Mouse (Mus musculus) CH12.LX (cell line): Measurements from ENCODE around the gene Prr5. TPM values are rescaled to one million over a fixed set of nuclear protein-coding genes. Genes with fewer than 3 reads are reported as not detected.

ENCODE experiments used
- DNase-seq: peaks from one replicate; pipeline ENCODE4 v3.0.0-alpha.2; 2013; ENCODE audit errors: extremely low read depth
- H3K27ac ChIP-seq: 2 replicates; pipeline ENCODE4 v1.5.1; 2012; ENCODE audit warnings: low read depth, mild to moderate bottlenecking, control low read depth, moderate library complexity; ENCODE audit not compliant: insufficient read depth
- H3K27me3 ChIP-seq: replicated peaks from 2 replicates; pipeline ENCODE3; 2012; ENCODE audit warnings: inconsistent platforms
- H3K36me3 ChIP-seq, 2 experiments: replicated peaks in 1 of 2; 2 replicates each; pipeline versions ENCODE3 to v1.6.1; 2012; ENCODE audit warnings: inconsistent platforms in 1 of 2, low read length in 1 of 2, mild to moderate bottlenecking in 1 of 2, mixed read lengths in 1 of 2, moderate library complexity in 1 of 2; ENCODE audit not compliant: control insufficient read depth in 1 of 2, insufficient read depth in 1 of 2
- H3K4me1 ChIP-seq, 2 experiments: 2 replicates each; pipeline ENCODE4 v1.6.1; 2012; ENCODE audit warnings: inconsistent platforms in 1 of 2, moderate library complexity in 1 of 2; ENCODE audit not compliant: insufficient read depth in 2 of 2, control insufficient read depth in 1 of 2
- H3K4me2 ChIP-seq: 2 replicates; pipeline ENCODE4 v1.6.1; 2012; ENCODE audit warnings: low read depth, mild to moderate bottlenecking, control low read depth; ENCODE audit not compliant: poor library complexity, insufficient read depth, severe bottlenecking
- H3K4me3 ChIP-seq, 3 experiments: fragments of 150-350 bp in 1 of 3; sonication (generic) in 1 of 3; replicated peaks in 1 of 3; 2 replicates each; pipeline versions ENCODE3 to v1.5.1; 2011 to 2012; ENCODE audit warnings: low read depth in 2 of 3, low read length in 2 of 3, mild to moderate bottlenecking in 2 of 3, moderate library complexity in 2 of 3, control low read depth in 1 of 3, improper control_type of control experiment in 1 of 3, inconsistent platforms in 1 of 3, mixed read lengths in 1 of 3; ENCODE audit not compliant: poor library complexity in 1 of 3
- H3K79me2 ChIP-seq: replicated peaks from 2 replicates; pipeline ENCODE4 v1.6.1; 2012; ENCODE audit warnings: mild to moderate bottlenecking, moderate library complexity; ENCODE audit not compliant: control insufficient read depth, poor library complexity, insufficient read depth, severe bottlenecking; ENCODE audit errors: extremely low read depth
- H3K9ac ChIP-seq: 2 replicates; pipeline ENCODE4 v1.6.1; 2012; ENCODE audit warnings: low read depth, mild to moderate bottlenecking, control low read depth, moderate library complexity; ENCODE audit not compliant: insufficient read depth
- H3K9me3 ChIP-seq: replicated peaks from 2 replicates; pipeline ENCODE3; 2012; ENCODE audit warnings: low read length, inconsistent platforms, mixed read lengths
- BHLHE40 ChIP-seq: IDR thresholded peaks from 2 replicates; pipeline ENCODE4 v1.6.1; 2011; ENCODE audit warnings: mild to moderate bottlenecking, low read depth, low read length, improper control_type of control experiment
- CHD1 ChIP-seq: IDR thresholded peaks from 2 replicates; pipeline ENCODE4 v1.6.1; 2012; ENCODE audit warnings: low read depth, low read length, improper control_type of control experiment, inconsistent platforms
- E2F4 ChIP-seq: IDR thresholded peaks from 2 replicates; pipeline ENCODE4 v1.6.1; 2011; ENCODE audit warnings: low read depth, low read length, improper control_type of control experiment; ENCODE audit not compliant: insufficient replicate concordance
- ELF1 ChIP-seq: IDR thresholded peaks from 2 replicates; pipeline ENCODE4 v1.6.1; 2014; ENCODE audit warnings: low read depth, mild to moderate bottlenecking, inconsistent platforms, low read length, improper control_type of control experiment
- EP300 ChIP-seq: IDR thresholded peaks from 2 replicates; pipeline ENCODE4 v1.6.1; 2011; ENCODE audit warnings: low read length, improper control_type of control experiment
- ETS1 ChIP-seq: conservative IDR thresholded peaks from 2 replicates; pipeline ENCODE4 v1.6.1; 2012; ENCODE audit warnings: low read depth, mild to moderate bottlenecking, inconsistent platforms, low read length, improper control_type of control experiment, moderate library complexity
- GABPA ChIP-seq: IDR thresholded peaks from 2 replicates; pipeline ENCODE4 v1.6.1; 2012; ENCODE audit warnings: low read depth, low read length, improper control_type of control experiment, inconsistent platforms; ENCODE audit not compliant: insufficient replicate concordance
- IRF4 ChIP-seq: IDR thresholded peaks from 2 replicates; pipeline ENCODE4 v1.6.1; 2014; ENCODE audit warnings: low read depth, mild to moderate bottlenecking, inconsistent platforms, low read length, improper control_type of control experiment
- JUN ChIP-seq: IDR thresholded peaks from 2 replicates; pipeline ENCODE4 v1.6.1; 2011; ENCODE audit warnings: low read depth, mild to moderate bottlenecking, low read length, improper control_type of control experiment, moderate library complexity; ENCODE audit not compliant: insufficient read depth
- JUND ChIP-seq: conservative IDR thresholded peaks from 2 replicates; pipeline ENCODE4 v1.6.1; 2011; ENCODE audit warnings: low read depth, low read length, improper control_type of control experiment
- KAT2A ChIP-seq: IDR thresholded peaks from 2 replicates; pipeline ENCODE4 v1.6.1; 2012; ENCODE audit warnings: low read length, improper control_type of control experiment, inconsistent platforms; ENCODE audit not compliant: insufficient replicate concordance
- MAFK ChIP-seq: IDR thresholded peaks from 2 replicates; pipeline ENCODE4 v1.6.1; 2011; ENCODE audit warnings: low read length, improper control_type of control experiment; ENCODE audit not compliant: insufficient replicate concordance
- MAZ ChIP-seq: IDR thresholded peaks from 2 replicates; pipeline ENCODE4 v1.6.1; 2012; ENCODE audit warnings: low read depth, mild to moderate bottlenecking, inconsistent platforms, low read length, improper control_type of control experiment, moderate library complexity
- MXI1 ChIP-seq: IDR thresholded peaks from 2 replicates; pipeline ENCODE4 v1.6.1; 2011; ENCODE audit warnings: mild to moderate bottlenecking, low read depth, low read length, improper control_type of control experiment
- MYC ChIP-seq: IDR thresholded peaks from 2 replicates; pipeline ENCODE4 v1.6.1; 2011; ENCODE audit warnings: low read depth, mild to moderate bottlenecking, improper control_type of control experiment, low read length
- NELFE ChIP-seq: IDR thresholded peaks from 2 replicates; pipeline ENCODE4 v1.6.1; 2011; ENCODE audit warnings: low read depth, low read length, improper control_type of control experiment
- NRF1 ChIP-seq: IDR thresholded peaks from 2 replicates; pipeline ENCODE4 v1.6.1; 2014; ENCODE audit warnings: low read depth, mild to moderate bottlenecking, inconsistent platforms, low read length, improper control_type of control experiment, moderate library complexity
- POLR2A ChIP-seq: IDR thresholded peaks from 2 replicates; pipeline ENCODE4 v1.6.1; 2011; ENCODE audit warnings: low read depth, mild to moderate bottlenecking, improper control_type of control experiment, low read length
- POLR2AphosphoS2 ChIP-seq: IDR thresholded peaks from 2 replicates; pipeline ENCODE4 v1.6.1; 2011; ENCODE audit warnings: low read depth, low read length, improper control_type of control experiment
- RAD21 ChIP-seq: IDR thresholded peaks from 2 replicates; pipeline ENCODE4 v1.6.1; 2011; ENCODE audit warnings: low read depth, mild to moderate bottlenecking, low read length, improper control_type of control experiment, moderate library complexity
- SIN3A ChIP-seq: IDR thresholded peaks from 2 replicates; pipeline ENCODE4 v1.6.1; 2012; ENCODE audit warnings: low read length, improper control_type of control experiment, inconsistent platforms
- SMC3 ChIP-seq: IDR thresholded peaks from 2 replicates; pipeline ENCODE4 v1.6.1; 2011; ENCODE audit warnings: low read depth, low read length, improper control_type of control experiment
- TCF12 ChIP-seq: IDR thresholded peaks from 2 replicates; pipeline ENCODE4 v1.6.1; 2014; ENCODE audit warnings: low read depth, mild to moderate bottlenecking, inconsistent platforms, low read length, improper control_type of control experiment
- UBTF ChIP-seq: IDR thresholded peaks from 2 replicates; pipeline ENCODE4 v1.6.1; 2012; ENCODE audit warnings: low read depth, mild to moderate bottlenecking, inconsistent platforms, low read length, improper control_type of control experiment, moderate library complexity
- USF2 ChIP-seq: conservative IDR thresholded peaks from 2 replicates; pipeline ENCODE4 v1.6.1; 2011; ENCODE audit warnings: low read depth, low read length, improper control_type of control experiment
- ZKSCAN1 ChIP-seq: IDR thresholded peaks from 2 replicates; pipeline ENCODE4 v1.6.1; 2012; ENCODE audit warnings: low read depth, inconsistent platforms, low read length, improper control_type of control experiment, borderline replicate concordance
- ZMIZ1 ChIP-seq: IDR thresholded peaks from 2 replicates; pipeline ENCODE4 v1.6.1; 2012; ENCODE audit warnings: low read depth, mild to moderate bottlenecking, inconsistent platforms, low read length, improper control_type of control experiment
- ZNF384 ChIP-seq: IDR thresholded peaks from 2 replicates; pipeline ENCODE4 v1.6.1; 2012; ENCODE audit warnings: low read depth, low read length, improper control_type of control experiment, inconsistent platforms
- dilution Hi-C: fragments of 300-500 bp; cut with MboI; formaldehyde crosslinking; loops from 2 replicates; pipeline ENCODE4 v1.14.3; 2020; ENCODE audit warnings: low sequenced_read_pairs; ENCODE audit not compliant: extremely low pct_unique_long_range_greater_than_20kb, extremely low pct_ligation_motif_present
- in situ Hi-C: fragments of 300-500 bp; cut with MboI; formaldehyde crosslinking; loops from 3 replicates; pipeline ENCODE4 v1.14.3; 2019; ENCODE audit warnings: low sequenced_read_pairs, low pct_ligation_motif_present, low pct_unique_long_range_greater_than_20kb, mixed read lengths
- polyA plus RNA-seq: library from polyadenylated mRNA; unstranded; fragments of >175 nt; gene quantifications from 2 replicates; pipeline ENCODE4 v1.2.1, GENCODE M21; 2012; ENCODE audit warnings: low read depth; ENCODE audit not compliant: insufficient read length
- total RNA-seq, 2 experiments: library from RNA; depleted of rRNA; stranded (reverse); fragments of 300-350 nt in 1 of 2; fragments of >200 nt in 1 of 2; gene quantifications; 2 replicates each; pipeline ENCODE4 v1.2.3; 2012 to 2014

Gene Prr5
- total and polyA plus RNA-seq, 3 experiments: 11.6 to 68.2 (median 19.7) TPM

DNA sequence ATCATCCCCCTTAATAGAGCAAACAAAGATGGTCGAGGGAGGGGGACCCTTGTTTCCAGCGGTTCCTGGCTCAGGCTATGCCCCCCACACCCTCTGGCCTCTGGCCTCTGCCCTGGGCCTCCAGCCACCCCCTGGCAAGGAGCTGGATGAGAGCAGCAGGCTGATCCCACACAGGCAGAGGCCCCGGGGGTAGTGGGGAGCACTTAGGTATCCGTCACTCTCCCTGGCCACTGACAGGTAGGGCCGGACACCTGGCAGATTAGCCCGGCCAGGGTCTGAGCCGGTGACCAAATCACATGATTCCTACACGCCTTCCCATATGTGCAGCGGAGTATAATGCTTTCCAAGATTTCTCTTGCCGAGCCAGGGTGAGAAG is 5.7 kb upstream of the Prr5 start:
- Histone ChIP-seq H3K9ac (no peak overlapping the region), H3K36me3 (no peaks in the 10 kb centered on the region), H3K9me3 (no peaks in the 10 kb centered on the region), H3K27ac (no peak overlapping the region), H3K4me1 (peaks cover 4% of the 10 kb centered on the region in 2 experiments; a peak in 3 of 4 replicates), H3K4me2 (no peak overlapping the region), H3K27me3 (peaks cover 85% of the 10 kb centered on the region), H3K4me3 (no peak overlapping the region), H3K79me2 (no peaks in the 10 kb centered on the region)
- dilution Hi-C loops (no loop called here), in situ Hi-C loops (no loop called here)
- DNase-seq: no peak
- TF ChIP-seq TCF12 (no peak), EP300 (no peak), BHLHE40 (no peak), SIN3A (no peak), ZNF384 (no peak), MXI1 (no peak), USF2 (no peak), KAT2A (no peak), ETS1 (no peak), MAZ (no peak), JUND (no peak), E2F4 (no peak), UBTF (no peak), ELF1 (no peak), CHD1 (no peak), NELFE (no peak), ZMIZ1 (no peak), POLR2AphosphoS2 (no peak), ZKSCAN1 (no peak)

DNA sequence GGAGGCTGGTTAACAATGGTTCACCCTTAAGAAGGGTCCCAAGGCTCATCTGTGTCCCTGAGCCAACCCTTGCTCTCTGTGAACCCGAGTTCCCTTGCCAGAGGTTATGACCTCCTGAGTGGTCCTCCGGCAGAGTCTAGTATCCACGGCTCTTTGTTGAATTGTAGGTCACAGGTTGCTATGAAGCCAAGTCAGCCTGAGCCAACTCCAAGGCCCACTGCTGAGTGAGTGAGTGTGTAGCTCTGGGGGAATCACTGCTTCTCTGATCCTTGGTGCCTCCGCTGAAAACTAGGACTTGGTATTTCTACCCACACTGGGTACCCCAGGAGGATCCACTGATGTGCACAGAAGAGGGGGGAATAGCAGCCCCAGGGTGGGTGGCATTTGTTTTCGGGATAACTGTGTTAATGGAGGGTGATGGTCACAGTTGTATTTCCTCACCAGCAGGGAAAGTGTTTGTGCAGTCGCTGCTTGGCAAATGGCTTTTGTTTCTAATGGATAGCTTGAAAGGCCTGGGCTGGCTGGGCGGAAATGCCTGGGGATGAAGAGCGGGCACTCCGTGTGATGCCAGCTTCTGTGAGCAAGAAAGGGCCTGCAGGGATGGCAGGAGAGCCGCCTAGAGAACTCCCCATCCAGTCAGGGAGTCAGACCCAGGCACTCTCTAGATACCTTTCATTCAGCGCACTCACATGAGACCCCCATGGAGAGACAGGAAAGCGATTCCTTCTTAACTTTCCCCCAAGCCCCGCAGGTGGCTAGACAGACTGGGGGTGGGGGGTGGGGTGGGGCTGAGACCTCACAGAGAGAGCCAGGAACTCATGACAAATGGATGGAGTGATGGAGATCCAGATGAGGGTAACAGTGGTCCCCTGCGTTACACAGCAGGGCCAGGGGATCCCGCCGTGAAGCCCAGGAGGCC is 4.6 kb upstream of the Prr5 start:
- peaks cover 87% of the 10 kb centered on the region for H3K27me3 ChIP-seq
- TF ChIP-seq MAZ (no peak), ETS1 (no peak), CHD1 (no peak), SMC3 (no peak), MAFK (no peak), ELF1 (no peak), E2F4 (no peak), ZKSCAN1 (no peak), IRF4 (no peak), JUN (no peak), MYC (no peak), NRF1 (no peak), RAD21 (no peak), GABPA (no peak), MXI1 (no peak), POLR2A (no peak), EP300 (no peak), UBTF (no peak)
- H3K4me1 ChIP-seq: peaks cover 4 to 6% of the 10 kb centered on the region in 2 experiments
- H3K9me3 ChIP-seq: no peaks in the 10 kb centered on the region
- no peak overlapping the region for H3K4me2 ChIP-seq
- no peak overlapping the region for H3K4me3 ChIP-seq
- dilution Hi-C loops (no loop called here), in situ Hi-C loops (loop anchor here (5.0 kb wide), 1 partner anchor 38 kb away; no protein-coding TSS in a partner anchor)
- no peak overlapping the region for H3K9ac ChIP-seq
- H3K79me2 ChIP-seq: no peaks in the 10 kb centered on the region
- DNase-seq: no peak
- no peak overlapping the region for H3K27ac ChIP-seq
- H3K36me3 ChIP-seq: no peaks in the 10 kb centered on the region
